Mouse (Mus musculus) bone marrow, adult 2 months (tissue): ENCODE results near the gene Eif4ebp2.

Experiments
- CTCF ChIP-seq: fragments of 200-500 bp; IDR thresholded peaks from 2 replicates; pipeline ENCODE4 v1.5.1; 2011; ENCODE audit warnings: low read length, control low read depth; ENCODE audit not compliant: control insufficient read depth, insufficient read depth
- POLR2A ChIP-seq: fragments of 200-500 bp; IDR thresholded peaks from 2 replicates; pipeline ENCODE4 v1.6.1; 2011; ENCODE audit warnings: low read depth, mild to moderate bottlenecking, control low read depth, low read length, borderline replicate concordance; ENCODE audit not compliant: control insufficient read depth

GRCm38 (mm10) chr10:61420011-61420410 lies 32.5 kb downstream of the Eif4ebp2 start:
- TF ChIP-seq CTCF (no peak), POLR2A (no peak)
